Mouse (Mus musculus): ENCODE measurements around the gene H2-M10.2.
"Not testable (repeated sequence)": the region's sequence is repeated elsewhere in the genome, so short reads cannot be mapped to it uniquely, and the experiment has no call there.

The H2-M10.2 gene

GRCm38 (mm10) chr17:36252250-36252876 lies 33.9 kb downstream of the H2-M10.2 start:
- DNase-seq (ENCODE audit: low spot score in 2 of 2): no peak

- no peak for DNase-seq (ENCODE audit: low spot score in 2 of 2)
These were observed 37.4 kb downstream of the H2-M10.2 start for GRCm38 (mm10) chr17:36248886-36249285.

- DNase-seq (ENCODE audit: low spot score in 2 of 2): no peak
These were observed 40.5 kb downstream of the H2-M10.2 start for GRCm38 (mm10) chr17:36245741-36246140.

- DNase-seq (ENCODE audit: low spot score in 2 of 2): no peak
These were observed 42.3 kb downstream of the H2-M10.2 start for GRCm38 (mm10) chr17:36244031-36244430.

GRCm38 (mm10) chr17:36240637-36241213 lies 45.6 kb downstream of the H2-M10.2 start:
- no peak for DNase-seq (ENCODE audit: low spot score in 2 of 2)

GRCm38 (mm10) chr17:36237321-36237921 lies 48.9 kb downstream of the H2-M10.2 start:
- no peak for DNase-seq (ENCODE audit: low spot score in 2 of 2)

GRCm38 (mm10) chr17:36235300-36235699 lies 51.0 kb downstream of the H2-M10.2 start:
- DNase-seq (ENCODE audit: low spot score in 2 of 2): not testable (repeated sequence)
